Mouse (Mus musculus) kidney, adult 8-10 months (tissue): ENCODE measurements around the gene Cask.
A peak's percentile ranks its signal among the peaks of the same experiment; 100 is the strongest.

Experiments used
- DNase-seq, 2 experiments: peaks; one replicate each; pipeline ENCODE4 v3.0.0; 2022

The Cask gene

DNA sequence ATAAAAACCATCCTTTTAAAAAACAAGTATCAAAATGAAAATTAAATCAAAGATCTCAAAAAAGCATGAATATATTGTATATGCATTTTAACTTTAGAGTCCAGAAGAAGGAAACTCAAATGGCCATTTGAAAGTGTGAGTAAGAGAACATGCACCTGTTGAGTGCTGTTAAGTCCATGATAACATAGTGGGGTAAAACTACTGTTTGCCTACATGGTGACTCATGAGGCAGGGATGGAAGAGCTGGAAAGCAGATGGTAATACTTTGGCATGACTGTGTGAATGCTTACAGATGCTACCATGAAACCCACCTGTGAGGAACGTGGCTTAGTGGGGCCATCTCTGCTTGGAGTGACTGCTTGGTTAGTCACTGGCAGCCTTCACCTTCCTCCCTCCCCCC lies 132.9 kb downstream of the Cask start:
- DNase-seq = no peak

- no peak for DNase-seq
Measured at GRCm38 (mm10) chrX:13716796-13717569, 134.2 kb downstream of the Cask start.

DNA sequence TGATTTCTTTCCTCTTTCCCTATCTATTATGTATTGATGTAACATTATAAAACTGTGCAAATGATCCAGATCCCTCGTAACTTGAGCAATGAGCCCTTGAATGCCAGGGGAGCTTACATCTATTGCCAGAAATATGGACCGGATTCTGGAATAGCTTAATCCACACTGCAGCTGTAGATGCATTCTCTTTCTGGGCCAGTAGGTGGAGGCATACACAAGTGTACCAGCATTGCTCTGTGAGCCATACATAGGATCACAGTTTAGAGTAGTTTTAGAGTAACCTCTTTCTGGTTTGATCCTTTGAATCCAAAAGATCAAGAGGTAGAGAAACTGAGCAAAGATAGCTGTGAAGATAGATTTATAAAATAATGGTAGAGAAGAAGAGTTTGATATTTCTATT lies 141.0 kb downstream of the Cask start:
- peak; percentile 15 to 50 for DNase-seq

- no peak for DNase-seq
Measured at GRCm38 (mm10) chrX:13705051-13705450, 146.1 kb downstream of the Cask start.

GRCm38 (mm10) chrX:13700681-13701080 lies 150.5 kb downstream of the Cask start:
- DNase-seq = no peak

DNA sequence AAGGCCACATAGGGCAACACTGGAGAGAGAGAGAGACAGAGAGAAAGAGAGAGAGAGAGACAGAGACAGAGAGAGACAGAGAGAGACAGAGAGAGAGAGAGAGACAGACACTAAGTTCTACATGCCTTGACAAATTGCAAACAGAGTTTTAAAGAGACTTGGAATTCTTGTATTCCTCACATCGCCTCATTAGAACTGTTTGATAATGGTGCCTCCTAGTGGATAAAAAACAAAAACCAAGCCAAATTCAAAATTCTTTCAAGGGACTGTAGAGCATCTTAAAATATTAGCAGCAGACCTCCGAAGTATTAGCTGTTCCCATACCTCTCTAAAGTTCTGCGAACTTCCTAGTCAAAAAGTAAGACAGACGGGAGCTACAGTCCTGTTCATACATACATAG lies 159.3 kb downstream of the Cask start:
- DNase-seq = no peak

- DNase-seq = no peak
Measured at GRCm38 (mm10) chrX:13688356-13688755, 162.8 kb downstream of the Cask start.

DNA sequence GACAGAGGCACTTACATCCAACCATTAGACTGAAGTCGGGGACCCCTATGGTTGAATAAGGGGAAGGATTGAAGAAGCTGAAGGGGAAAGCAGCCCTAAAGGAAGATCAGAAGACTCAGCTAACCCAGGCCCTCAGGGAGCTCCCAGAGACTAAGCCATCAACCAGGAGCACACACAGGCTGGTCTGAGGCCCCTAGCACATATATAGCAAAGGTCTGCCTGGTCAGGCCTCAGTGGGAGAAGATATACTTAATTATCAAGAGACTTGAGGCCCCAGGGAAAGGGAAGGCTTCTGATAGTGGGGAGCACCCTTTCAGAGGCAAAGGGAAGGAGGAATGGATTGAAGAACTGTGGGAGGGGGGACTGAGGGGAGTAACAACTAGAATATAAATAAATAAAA lies 164.6 kb downstream of the Cask start:
- DNase-seq = no peak

- DNase-seq = no peak
Measured at GRCm38 (mm10) chrX:13681748-13682147, 169.4 kb downstream of the Cask start.

- DNase-seq = no peak
Measured at GRCm38 (mm10) chrX:13673001-13673400, 178.2 kb downstream of the Cask start.

DNA sequence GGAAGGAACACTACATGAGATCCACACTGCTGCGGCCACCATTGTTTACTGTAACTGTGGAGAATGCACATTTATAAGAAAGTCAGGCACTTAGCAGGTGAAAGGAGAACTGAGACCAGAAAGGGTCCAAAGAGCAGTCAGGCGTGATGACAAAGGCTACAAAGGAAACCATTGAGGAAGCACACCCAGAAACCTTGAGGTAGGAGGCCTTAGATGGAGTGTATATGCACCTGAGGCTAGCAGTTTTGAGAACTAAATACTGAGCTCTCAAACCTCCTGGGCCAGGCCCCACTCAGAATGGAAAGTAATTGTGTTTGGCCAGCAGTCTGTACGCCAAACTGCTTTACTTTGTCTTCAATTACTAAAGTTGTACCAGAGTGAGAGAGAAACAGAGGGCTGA lies 180.8 kb downstream of the Cask start:
- DNase-seq = no peak

DNA sequence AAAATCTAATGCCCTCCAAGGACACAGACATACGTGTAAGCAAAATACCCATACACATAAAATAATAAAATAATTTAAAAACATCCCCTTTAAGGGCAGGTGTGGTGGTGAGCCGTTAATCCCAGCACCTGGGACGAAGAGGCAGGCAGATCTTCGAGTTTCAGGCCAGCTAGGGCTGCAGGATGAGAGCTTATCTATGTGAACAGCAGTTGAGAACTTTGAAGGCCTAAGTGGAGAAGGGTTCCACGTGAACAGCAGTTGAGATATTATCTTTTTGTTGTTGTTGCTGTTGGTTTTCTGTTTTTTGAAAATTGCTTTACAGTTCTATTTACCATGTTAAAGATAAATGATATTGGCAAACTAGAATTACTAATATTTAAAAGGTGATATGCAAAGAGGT lies 182.3 kb downstream of the Cask start:
- DNase-seq = no peak

GRCm38 (mm10) chrX:13661063-13661462 lies 190.1 kb downstream of the Cask start, which contains the start of gene Gpr82:
Gene Gpr82 (plus strand): TSS chrX:13661363.
- DNase-seq = no peak

- no peak for DNase-seq
Measured at GRCm38 (mm10) chrX:13659201-13659890, 191.8 kb downstream of the Cask start.

DNA sequence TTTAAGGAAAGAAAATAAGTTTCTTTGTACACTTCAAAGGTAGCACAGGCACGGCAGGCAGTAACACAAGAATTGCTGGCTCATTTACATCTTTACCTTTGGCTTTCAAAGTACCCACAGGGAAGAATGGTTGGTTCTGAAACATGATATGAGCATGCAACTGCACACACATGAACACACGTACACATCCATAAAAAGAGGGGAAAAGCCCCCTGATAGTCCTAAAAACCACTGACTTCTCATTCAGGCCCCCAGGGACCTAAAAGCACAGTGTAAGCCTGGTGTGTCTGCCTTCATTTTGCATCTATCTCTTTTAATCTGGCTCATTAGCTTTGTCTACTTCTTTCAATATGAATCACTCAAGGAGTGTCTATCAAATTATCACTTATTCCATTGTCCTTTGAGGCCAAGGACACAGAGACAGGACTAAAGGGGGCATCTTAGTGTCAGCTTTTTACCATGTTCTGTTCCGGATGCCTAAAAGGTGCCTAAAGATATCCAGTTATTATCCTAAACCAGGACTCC lies 192.5 kb downstream of the Cask start:
- DNase-seq = no peak

DNA sequence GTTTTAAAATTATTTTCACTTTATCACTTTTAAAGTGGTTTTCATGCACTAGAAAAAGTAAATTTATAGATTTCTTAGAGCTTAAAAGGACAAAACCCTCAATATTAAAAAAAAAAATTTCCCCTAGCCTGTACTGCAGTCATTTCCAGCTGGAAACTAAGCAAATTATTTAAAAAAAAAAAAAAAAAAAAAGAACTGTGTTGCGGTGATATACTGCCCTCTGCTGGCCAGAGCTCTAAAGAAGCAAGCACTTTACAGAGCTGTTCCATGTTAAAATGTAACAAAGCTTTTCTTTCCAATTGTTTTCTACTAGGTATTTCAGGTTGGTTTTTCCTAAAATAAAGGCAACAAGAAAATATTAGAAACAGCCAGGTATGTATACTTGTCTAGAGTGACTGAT lies 194.4 kb downstream of the Cask start:
- peak; percentile 14 to 31 for DNase-seq

- DNase-seq = no peak
Measured at GRCm38 (mm10) chrX:13655906-13656305, 195.3 kb downstream of the Cask start.

DNA sequence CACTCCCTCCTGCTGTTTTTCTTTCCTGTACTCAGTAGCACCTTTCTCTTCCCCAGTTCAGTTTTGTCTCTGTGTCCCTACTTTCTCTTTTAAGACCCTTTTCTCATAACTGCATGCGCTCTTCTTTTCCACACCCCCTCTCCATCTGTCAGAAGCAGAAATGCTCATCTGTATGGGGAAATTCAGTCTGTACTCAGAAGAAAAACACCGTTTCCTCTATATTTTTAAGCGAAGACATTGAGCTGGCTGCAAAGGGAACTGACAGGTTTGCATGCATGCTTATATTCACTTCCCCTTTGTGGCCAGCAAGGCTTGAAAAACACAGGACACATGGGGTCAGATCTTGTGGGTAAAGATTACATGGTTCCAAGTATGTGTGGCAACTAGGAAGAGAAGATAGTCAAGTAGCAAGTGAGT lies 196.2 kb downstream of the Cask start:
- DNase-seq = peak in 1 of 2 experiments; percentile 2

GRCm38 (mm10) chrX:13652291-13652690 lies 198.9 kb downstream of the Cask start:
- DNase-seq = no peak

DNA sequence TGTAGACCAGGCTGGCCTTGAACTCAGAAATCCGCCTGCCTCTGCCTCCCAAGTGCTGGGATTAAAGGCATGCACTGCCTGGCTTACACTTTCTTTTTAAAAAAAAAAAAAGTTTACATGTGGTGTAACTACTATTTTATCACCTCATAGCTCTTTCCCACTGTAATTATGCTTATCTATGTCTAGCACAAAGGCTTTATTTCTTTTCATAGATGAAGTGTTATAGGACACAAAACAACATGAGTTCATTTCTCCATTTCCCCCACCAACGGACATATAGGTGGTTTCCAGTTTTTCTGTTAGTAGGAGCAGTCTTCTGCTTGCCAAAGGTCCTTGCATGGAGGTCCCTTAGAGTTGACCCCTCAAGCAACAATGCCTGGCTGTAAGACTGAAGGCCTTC lies 199.3 kb downstream of the Cask start:
- no peak for DNase-seq

- DNase-seq = no peak
Measured at GRCm38 (mm10) chrX:13638894-13639293, 212.3 kb downstream of the Cask start.

GRCm38 (mm10) chrX:13636398-13636797 lies 214.8 kb downstream of the Cask start:
- no peak for DNase-seq

GRCm38 (mm10) chrX:13631599-13632283 lies 219.4 kb downstream of the Cask start, which contains the start of gene Gpr34:
Gene Gpr34 (plus strand): TSS chrX:13632089.
- DNase-seq = no peak
